Mouse (Mus musculus) central nervous system, embryonic 14 days (tissue): ENCODE measurements around the gene Dcdc2a. TPM values are rescaled to one million over a fixed set of nuclear protein-coding genes. Genes with fewer than 3 reads are reported as not detected.

Experiments
- polyA plus RNA-seq: library from polyadenylated mRNA; depleted of rRNA; stranded (reverse); fragments of >200 nt; gene quantifications from 2 replicates; pipeline ENCODE4 v1.2.3, GENCODE M21; 2012; rRNA removed

Dcdc2a gene
- polyA plus RNA-seq = 3.1 and 3.2 TPM in 2 replicates

GRCm38 (mm10) chr13:25055873-25056667 is at the start of gene Dcdc2a:
Dcdc2a (plus strand) TSS chr13:25056004.

GRCm38 (mm10) chr13:25019793-25020539 is 35.8 kb upstream of the Dcdc2a start, which contains the start of gene Mrs2:
Mrs2 (minus strand) TSS chr13:25020379.

Other genes starting within 250 kb of the Dcdc2a start
- 34.1 and 36.9 TPM in 2 replicates for gene Acot13, start 224.5 kb upstream of the Dcdc2a start, polyA plus RNA-seq
- gene Tdp2, start 224.3 kb upstream of the Dcdc2a start, polyA plus RNA-seq = 58.5 and 66.2 TPM in 2 replicates
- 2.0 and 2.6 TPM in 2 replicates for gene D130043K22Rik, start 210.9 kb upstream of the Dcdc2a start, polyA plus RNA-seq
- gene Aldh5a1, start 118.3 kb upstream of the Dcdc2a start, polyA plus RNA-seq = 12.9 and 13.1 TPM in 2 replicates
- gene Gpld1, start 112.9 kb upstream of the Dcdc2a start, polyA plus RNA-seq = 1.9 and 2.1 TPM in 2 replicates
- 34.5 and 35.4 TPM in 2 replicates for gene Mrs2, start 35.6 kb upstream of the Dcdc2a start, polyA plus RNA-seq
- gene Nrsn1, start 214.5 kb downstream of the Dcdc2a start, polyA plus RNA-seq = 20.5 and 21.3 TPM in 2 replicates